Mouse (Mus musculus): ENCODE results near the gene Mettl3. TPM values are rescaled to one million over a fixed set of nuclear protein-coding genes. Genes with fewer than 3 reads are reported as not detected.

Mettl3 gene
- polyA plus RNA-seq, 1 experiment from 2014 or later = 45.5 TPM

Other genes starting within 250 kb of the Mettl3 start
- gene Hnrnpc, start 201.1 kb downstream of the Mettl3 start, polyA plus RNA-seq (2014; fragmentation: Nextera tagmentation; extraction: Ambion mirVana) = 989 and 1,009 TPM in 2 replicates
- 119 and 124 TPM in 2 replicates for gene Rpgrip1, start 194.4 kb downstream of the Mettl3 start, polyA plus RNA-seq (2014; fragmentation: Nextera tagmentation; extraction: Ambion mirVana)
- gene Supt16, start 107.7 kb downstream of the Mettl3 start, polyA plus RNA-seq (2014; fragmentation: Nextera tagmentation; extraction: Ambion mirVana) = 82.9 and 90.9 TPM in 2 replicates
- gene Chd8, start 47.3 kb downstream of the Mettl3 start, polyA plus RNA-seq (2014; fragmentation: Nextera tagmentation; extraction: Ambion mirVana) = 55.4 and 58.6 TPM in 2 replicates
- 48.5 and 52.3 TPM in 2 replicates for gene Tox4, start 26.0 kb downstream of the Mettl3 start, polyA plus RNA-seq (2014; fragmentation: Nextera tagmentation; extraction: Ambion mirVana)
- gene Rab2b, start 25.6 kb downstream of the Mettl3 start, polyA plus RNA-seq (2014; fragmentation: Nextera tagmentation; extraction: Ambion mirVana) = 24.8 and 29.1 TPM in 2 replicates
- gene Sall2, start 23.6 kb upstream of the Mettl3 start, polyA plus RNA-seq (2014; fragmentation: Nextera tagmentation; extraction: Ambion mirVana) = 30.2 and 37.4 TPM in 2 replicates
- not detected in 2 replicates for gene Olfr1513, start 51.3 kb upstream of the Mettl3 start, polyA plus RNA-seq (2014; fragmentation: Nextera tagmentation; extraction: Ambion mirVana)
- not detected in 2 replicates for gene Olfr1512, start 74.0 kb upstream of the Mettl3 start, polyA plus RNA-seq (2014; fragmentation: Nextera tagmentation; extraction: Ambion mirVana)
- not detected in 2 replicates for gene Olfr1511, start 92.3 kb upstream of the Mettl3 start, polyA plus RNA-seq (2014; fragmentation: Nextera tagmentation; extraction: Ambion mirVana)
- not detected in 2 replicates for gene Olfr1510, start 109.2 kb upstream of the Mettl3 start, polyA plus RNA-seq (2014; fragmentation: Nextera tagmentation; extraction: Ambion mirVana)
- gene Olfr1509, start 137.9 kb upstream of the Mettl3 start, polyA plus RNA-seq (2014; fragmentation: Nextera tagmentation; extraction: Ambion mirVana) = not detected in 2 replicates
- gene Olfr1508, start 162.4 kb upstream of the Mettl3 start, polyA plus RNA-seq (2014; fragmentation: Nextera tagmentation; extraction: Ambion mirVana) = not detected in 2 replicates
- not detected in 2 replicates for gene Olfr1507, start 190.6 kb upstream of the Mettl3 start, polyA plus RNA-seq (2014; fragmentation: Nextera tagmentation; extraction: Ambion mirVana)